Mouse (Mus musculus): ENCODE measurements at regions not wholly inside any gene's neighbourhood (a gene's known extent, or its start where the extent isn't known, plus 50 kb on each side); places are given as distances from the start of the nearest gene placed in this dataset.

GRCm38 (mm10) chr2:12697209-12697608 lies 226.6 kb upstream of the Pter start:
- DNase-seq = no peak

GRCm38 (mm10) chr2:12699331-12699730 lies 224.5 kb upstream of the Pter start:
- DNase-seq = no peak

GRCm38 (mm10) chr2:12707514-12707913 lies 216.3 kb upstream of the Pter start:
- peak; percentile 38 for DNase-seq

- peak; percentile 80 for DNase-seq
Measured at GRCm38 (mm10) chr2:12709156-12709923, 214.5 kb upstream of the Pter start.

- DNase-seq = no peak
Measured at GRCm38 (mm10) chr2:12709924-12710240, 214.0 kb upstream of the Pter start.

GRCm38 (mm10) chr2:12716124-12717012 lies 207.5 kb upstream of the Pter start:
- DNase-seq = peak; percentile 40

- no peak for DNase-seq
Measured at GRCm38 (mm10) chr2:12729251-12729650, 194.6 kb upstream of the Pter start.

- no peak for DNase-seq
Measured at GRCm38 (mm10) chr2:12737140-12737539, 186.7 kb upstream of the Pter start.

- DNase-seq = no peak
Measured at GRCm38 (mm10) chr2:12746856-12747255, 177.0 kb upstream of the Pter start.

- DNase-seq = no peak
Measured at GRCm38 (mm10) chr2:12758816-12759215, 165.0 kb upstream of the Pter start.

- DNase-seq = no peak
Measured at GRCm38 (mm10) chr2:12759931-12760330, 163.9 kb upstream of the Pter start.

- DNase-seq = no peak
Measured at GRCm38 (mm10) chr2:12761461-12761860, 162.4 kb upstream of the Pter start.

GRCm38 (mm10) chr2:12764510-12764909 lies 159.3 kb upstream of the Pter start:
- DNase-seq = no peak

- no peak for DNase-seq
Measured at GRCm38 (mm10) chr2:12765336-12765735, 158.5 kb upstream of the Pter start.

- DNase-seq = no peak
Measured at GRCm38 (mm10) chr2:12776866-12777265, 147.0 kb upstream of the Pter start.

GRCm38 (mm10) chr2:12777696-12778095 lies 146.1 kb upstream of the Pter start:
- no peak for DNase-seq

GRCm38 (mm10) chr2:12792596-12792995 lies 131.2 kb upstream of the Pter start:
- no peak for DNase-seq

- DNase-seq = no peak
Measured at GRCm38 (mm10) chr2:12797615-12798169, 126.1 kb upstream of the Pter start.

- DNase-seq = no peak
Measured at GRCm38 (mm10) chr2:12799153-12799925, 124.5 kb upstream of the Pter start.

GRCm38 (mm10) chr2:12802667-12803066 lies 121.2 kb upstream of the Pter start:
- peak; percentile 5 for DNase-seq

- no peak for DNase-seq
Measured at GRCm38 (mm10) chr2:12805096-12805495, 118.7 kb upstream of the Pter start.

GRCm38 (mm10) chr2:12808466-12808865 lies 115.4 kb upstream of the Pter start:
- DNase-seq = no peak

- no peak for DNase-seq
Measured at GRCm38 (mm10) chr2:12815339-12815738, 108.5 kb upstream of the Pter start.

All from retina, postnatal 1 day (tissue).